Comparison of ENCODE assay signal across 18 mouse cellular contexts in genomic region chr2:20479199-20479598, GRCm38 (mm10).
DNase-seq lines count a peak whose midpoint lies in the region; ATAC-seq and TF ChIP-seq lines count a peak whose summit lies in the region.
"Had no signal": no experiment of that assay in that cellular context is flagged by ENCODE, and none has a peak within 500 bp of the region (broad histone marks: within the 10 kb centered on the region; RNA-seq: fewer than 3 reads in every experiment).

No protein-coding gene starts in this region.

- CTCF ChIA-PET in Patski (lab: Charles Lee): no interaction called here

- H3K4me3 ChIP-seq in kidney, adult 2 months (ENCODE audit: insufficient read depth, low read depth, low read length): no peak overlapping the region
- no peak overlapping the region for H3K4me3 ChIP-seq in liver, adult 2 months (ENCODE audit: insufficient read depth, low read depth, low read length)
- no peak overlapping the region for H3K4me3 ChIP-seq in stomach, postnatal 0 days (ENCODE audit: low read depth, low read length)
- H3K4me3 ChIP-seq: embryonic facial prominence, embryonic 12.5 days; forebrain, embryonic 15.5 days; heart, embryonic 12.5 days; hindbrain, embryonic 10.5 days had no signal

- TF ChIP-seq EP300 in stomach, postnatal 0 days (optimal IDR thresholded peaks at IDR 0.05): no peak

- TF ChIP-seq CTCF in kidney, adult 2 months (conservative IDR thresholded peaks at IDR 0.05; ENCODE audit: insufficient read depth, insufficient read length, low read depth, low read length): no peak
- no peak for TF ChIP-seq CTCF in liver, adult 2 months (IDR thresholded peaks at IDR 0.05; ENCODE audit: low read depth, low read length)
- TF ChIP-seq CTCF in Patski (IDR thresholded peaks at IDR 0.05): peak; percentile 11
- TF ChIP-seq CTCF in stomach, postnatal 0 days (IDR thresholded peaks at IDR 0.05; ENCODE audit: low read depth): peak; percentile 30; the same call in 1 of the 2 replicates

- POLR2A ChIA-PET in Patski (lab: Charles Lee): no interaction called here

- no peak for ATAC-seq in Patski
- ATAC-seq in stomach, postnatal 0 days (ENCODE audit: low FRiP score, low TSS enrichment): no peak
- ATAC-seq: forebrain, embryonic 15.5 days had no signal

- no peaks in the 10 kb centered on the region for H3K27me3 ChIP-seq in kidney, adult 2 months (replicated peaks; ENCODE audit: control insufficient read depth, insufficient read depth, low read length)
- H3K27me3 ChIP-seq in liver, adult 2 months (ENCODE audit: control insufficient read depth, insufficient read depth, low read length): no peaks in the 10 kb centered on the region
- H3K27me3 ChIP-seq in Patski: no peaks in the 10 kb centered on the region
- H3K27me3 ChIP-seq in stomach, postnatal 0 days (ENCODE audit: control insufficient read depth, insufficient read depth, low read length): no peaks in the 10 kb centered on the region
- H3K27me3 ChIP-seq: embryonic facial prominence, embryonic 12.5 days; forebrain, embryonic 15.5 days; heart, embryonic 12.5 days had no signal

- no peak overlapping the region for H3K9ac ChIP-seq in liver, adult 2 months (ENCODE audit: low read depth, low read length)
- no peak overlapping the region for H3K9ac ChIP-seq in stomach, postnatal 0 days (ENCODE audit: low read length)
- H3K9ac ChIP-seq: embryonic facial prominence, embryonic 12.5 days; forebrain, embryonic 15.5 days; heart, embryonic 12.5 days; hindbrain, embryonic 14.5 days had no signal

- no peaks in the 10 kb centered on the region for H3K36me3 ChIP-seq in kidney, adult 2 months (ENCODE audit: control insufficient read depth, insufficient read depth, low read length)
- H3K36me3 ChIP-seq in liver, adult 2 months (ENCODE audit: control insufficient read depth, insufficient read depth, low read length): no peaks in the 10 kb centered on the region
- no peaks in the 10 kb centered on the region for H3K36me3 ChIP-seq in stomach, postnatal 0 days (ENCODE audit: control insufficient read depth, insufficient read depth, low read length)
- H3K36me3 ChIP-seq: embryonic facial prominence, embryonic 12.5 days; forebrain, embryonic 15.5 days; G1E; heart, embryonic 12.5 days; hindbrain, embryonic 10.5 days had no signal

- WGBS in kidney, adult 2 months: 65% methylated on average over 2 of the region's 2 CpGs
- WGBS in liver, adult 2 months: 72% methylated on average over 2 of the region's 2 CpGs
- WGBS in stomach, postnatal 0 days: 89% methylated on average over 2 of the region's 2 CpGs

- H3K9me3 ChIP-seq in stomach, postnatal 0 days (ENCODE audit: control insufficient read depth, low read length): no peaks in the 10 kb centered on the region
- H3K9me3 ChIP-seq: embryonic facial prominence, embryonic 12.5 days; forebrain, embryonic 15.5 days; G1E; heart, embryonic 12.5 days; hindbrain, embryonic 10.5 days had no signal

- H3K4me2 ChIP-seq in stomach, postnatal 0 days (replicated peaks; ENCODE audit: low read depth): no peak overlapping the region
- H3K4me2 ChIP-seq: embryonic facial prominence, embryonic 12.5 days; forebrain, embryonic 15.5 days; heart, embryonic 12.5 days; hindbrain, embryonic 14.5 days had no signal

- TF ChIP-seq POLR2A in kidney, adult 2 months (IDR thresholded peaks at IDR 0.05; ENCODE audit: low read depth, low read length): no peak
- no peak for TF ChIP-seq POLR2A in liver, adult 2 months (IDR thresholded peaks at IDR 0.05; ENCODE audit: extremely low read depth, insufficient read depth, low read length)

- H3K4me1 ChIP-seq in kidney, adult 2 months (ENCODE audit: control insufficient read depth, insufficient read depth, low read length): no peaks in the 10 kb centered on the region
- H3K4me1 ChIP-seq in liver, adult 2 months (ENCODE audit: control insufficient read depth, insufficient read depth, low read length): no peaks in the 10 kb centered on the region
- no peaks in the 10 kb centered on the region for H3K4me1 ChIP-seq in stomach, postnatal 0 days (replicated peaks; ENCODE audit: control insufficient read depth, insufficient read depth)
- H3K4me1 ChIP-seq: embryonic facial prominence, embryonic 12.5 days; forebrain, embryonic 15.5 days; hindbrain, embryonic 10.5 days had no signal

- no peak overlapping the region for H3K27ac ChIP-seq in kidney, adult 2 months (ENCODE audit: insufficient read depth, low read depth, low read length)
- no peak overlapping the region for H3K27ac ChIP-seq in liver, adult 2 months (replicated peaks; ENCODE audit: insufficient read depth, low read depth, low read length)
- H3K27ac ChIP-seq in stomach, postnatal 0 days (replicated peaks): no peak overlapping the region
- H3K27ac ChIP-seq: embryonic facial prominence, embryonic 12.5 days; forebrain, embryonic 15.5 days; hindbrain, embryonic 10.5 days; hindbrain, embryonic 14.5 days had no signal

- in situ Hi-C loops in Patski (cut with MboI; ENCODE audit: low pct_unique_long_range_greater_than_20kb): no loop called here

- peak; percentile 17 for DNase-seq in kidney, adult 2 months
- DNase-seq in kidney, postnatal 10 days: no peak
- DNase-seq in liver, adult 2 months (ENCODE audit: extremely low read depth, low read depth, low spot score): peak; percentile 10
- DNase-seq in liver (no peak), Patski (ENCODE audit: low read depth, low spot score) (no peak)
- no peak for DNase-seq in stomach, postnatal 0 days (ENCODE audit: low spot score)
- DNase-seq in left cerebral cortex, adult 18-20 months (ENCODE audit: low spot score in 2 of 2): no peak
- DNase-seq: adrenal gland, adult 2 months; cerebellum, adult 11-12 months; cerebellum, adult 9-10 months; cerebellum, postnatal 25 days; gastrocnemius, postnatal 10 days had no signal

- H3K79me2 ChIP-seq in liver, adult 2 months (ENCODE audit: control insufficient read depth, insufficient read depth, low read length): no peaks in the 10 kb centered on the region

Comparison
In these comparisons a context has a peak if more than half of its experiments do, and no peak if none do; other contexts are left out.
1. DNase-seq: peak in kidney, adult 2 months (single experiment) and liver, adult 2 months (single experiment); none in kidney, postnatal 10 days (single experiment), liver (single experiment), Patski (single experiment), stomach, postnatal 0 days (single experiment) and left cerebral cortex, adult 18-20 months (0 of 2).
2. CTCF ChIP-seq: peak in Patski (single experiment) and stomach, postnatal 0 days (single experiment); none in kidney, adult 2 months (single experiment) and liver, adult 2 months (single experiment).